8 mouse cellular contexts compared by ENCODE assay signal in the genomic region with DNA sequence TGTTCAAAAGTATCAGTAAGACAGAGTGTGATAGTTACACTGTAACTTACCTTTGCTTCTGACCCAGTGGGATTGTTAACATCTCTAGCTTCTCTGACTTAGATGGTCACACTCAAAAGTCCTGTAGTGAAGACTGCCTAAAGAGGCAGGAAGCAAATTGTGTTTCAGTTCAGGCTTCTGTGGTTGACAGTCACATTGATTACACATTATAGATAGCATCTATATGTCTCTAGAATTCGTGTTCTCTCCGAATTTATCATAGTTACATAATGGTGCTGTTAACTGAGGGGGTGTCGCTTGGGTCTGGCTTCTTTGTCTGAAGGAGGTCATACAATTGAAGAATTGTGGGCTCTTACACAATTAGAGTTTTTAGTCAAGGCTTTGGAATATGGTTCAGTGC. TPM values are rescaled to one million over a fixed set of nuclear protein-coding genes. Genes with fewer than 3 reads are reported as not detected.
DNase-seq lines count a peak whose midpoint lies in the region; ATAC-seq and TF ChIP-seq lines count a peak whose summit lies in the region.

No protein-coding gene starts in this region.

- peaks cover 15% of the 10 kb centered on the region; the same call in 1 of the 2 replicates for H3K4me1 ChIP-seq in kidney, postnatal 0 days (replicated peaks; ENCODE audit: insufficient read depth, low read length)
- H3K4me1 ChIP-seq in embryonic facial prominence, embryonic 13.5 days = peaks cover 24% of the 10 kb centered on the region
- H3K4me1 ChIP-seq in intestine, embryonic 16.5 days (ENCODE audit: control insufficient read depth, insufficient read depth, low read length) = peaks cover 22% of the 10 kb centered on the region

- peak overlapping the region; percentile 97 for H3K4me3 ChIP-seq in kidney, postnatal 0 days (replicated peaks; ENCODE audit: low read depth, low read length)
- peak overlapping the region; percentile 73 for H3K4me3 ChIP-seq in embryonic facial prominence, embryonic 13.5 days
- peak overlapping the region; percentile 99 for H3K4me3 ChIP-seq in intestine, embryonic 16.5 days (ENCODE audit: low read length)

- intact Hi-C loops in left cerebral cortex, postnatal 25 days (cut with DNase I) = no loop called here

- H3K27me3 ChIP-seq in kidney, postnatal 0 days (ENCODE audit: insufficient read depth, low read length) = no peaks in the 10 kb centered on the region
- H3K27me3 ChIP-seq in embryonic facial prominence, embryonic 13.5 days = no peaks in the 10 kb centered on the region
- H3K27me3 ChIP-seq in intestine, embryonic 16.5 days (replicated peaks; ENCODE audit: control insufficient read depth, insufficient read depth, low read length) = no peaks in the 10 kb centered on the region

- no peak for DNase-seq in kidney, postnatal 0 days (ENCODE audit: low spot score)
- no peak for DNase-seq in kidney, adult 9 months
- peak; percentile 30 for DNase-seq in naive thymus-derived CD4-positive, alpha-beta T cell, adult 2 months (ENCODE audit: low read depth)
- no peak for DNase-seq in adrenal gland, adult 8-10 months
- DNase-seq in kidney, adult 18-20 months = no peak
- no peak for DNase-seq in left cerebral cortex, postnatal 25 days (ENCODE audit: low spot score in 2 of 2)

- 39% methylated on average over 3 of the region's 3 CpGs for WGBS in kidney, postnatal 0 days
- WGBS in embryonic facial prominence, embryonic 13.5 days = 57% methylated on average over 3 of the region's 3 CpGs
- WGBS in intestine, embryonic 16.5 days = 40% methylated on average over 3 of the region's 3 CpGs

- H3K9me3 ChIP-seq in kidney, postnatal 0 days (replicated peaks; ENCODE audit: low read length) = no peaks in the 10 kb centered on the region
- no peaks in the 10 kb centered on the region for H3K9me3 ChIP-seq in embryonic facial prominence, embryonic 13.5 days
- no peaks in the 10 kb centered on the region for H3K9me3 ChIP-seq in intestine, embryonic 16.5 days (ENCODE audit: control insufficient read depth, low read length)

- H3K27ac ChIP-seq in kidney, postnatal 0 days = no peak overlapping the region
- H3K27ac ChIP-seq in embryonic facial prominence, embryonic 13.5 days = no peak overlapping the region
- H3K27ac ChIP-seq in intestine, embryonic 16.5 days (ENCODE audit: low read length) = no peak overlapping the region

- peak overlapping the region; percentile 99; the same call in 1 of the 2 replicates for H3K9ac ChIP-seq in kidney, postnatal 0 days (ENCODE audit: low read depth, low read length)
- H3K9ac ChIP-seq in embryonic facial prominence, embryonic 13.5 days = peak overlapping the region; percentile 62
- H3K9ac ChIP-seq in intestine, embryonic 16.5 days (ENCODE audit: low read depth, low read length) = 0 out of 2 replicates have a peak overlapping the region, but pooled peaks have one; percentile 20

- ATAC-seq in kidney, postnatal 0 days (replicated peaks; ENCODE audit: low FRiP score, low read depth) = no peak
- ATAC-seq in embryonic facial prominence, embryonic 13.5 days (ENCODE audit: insufficient number of reproducible peaks, insufficient read depth, low FRiP score, low TSS enrichment, low read depth) = no peak
- ATAC-seq in intestine, embryonic 16.5 days = no peak

- H3K36me3 ChIP-seq in kidney, postnatal 0 days (ENCODE audit: insufficient read depth, low read length) = peaks cover 17% of the 10 kb centered on the region; the same call in 1 of the 2 replicates
- H3K36me3 ChIP-seq in embryonic facial prominence, embryonic 13.5 days = peaks cover 26% of the 10 kb centered on the region
- H3K36me3 ChIP-seq in intestine, embryonic 16.5 days (ENCODE audit: control insufficient read depth, insufficient read depth, low read length) = no peaks in the 10 kb centered on the region

- H3K4me2 ChIP-seq in kidney, postnatal 0 days (ENCODE audit: low read length) = peak overlapping the region; percentile 67
- peak overlapping the region; percentile 68 for H3K4me2 ChIP-seq in embryonic facial prominence, embryonic 13.5 days
- peak overlapping the region; percentile 67 for H3K4me2 ChIP-seq in intestine, embryonic 16.5 days (ENCODE audit: low read depth, low read length)

- no peak for TF ChIP-seq CTCF in kidney, postnatal 0 days (IDR thresholded peaks at IDR 0.05; ENCODE audit: low read depth)

RNA-seq across cellular contexts. Expression of a gene that starts 1.5 kb away (rescaled TPM):
- polyA plus RNA-seq in kidney, postnatal 0 days (2015; fragmentation: Nextera tagmentation; extraction: Ambion mirVana) = 1.7 and 2.4 TPM in 2 replicates
- polyA plus RNA-seq in embryonic facial prominence, embryonic 13.5 days (2015; fragmentation: Nextera tagmentation; extraction: Ambion mirVana) = 3.3 and 3.8 TPM in 2 replicates
- 1.1 and 1.5 TPM in 2 replicates for polyA plus RNA-seq in intestine, embryonic 16.5 days (2015; fragmentation: Nextera tagmentation; extraction: Ambion mirVana)
- 1 to 10 TPM; 2.2 to 4.1 (median 2.9) TPM for total RNA-seq in adrenal gland, adult 8-10 months (2022)
- 1 to 10 TPM; 4.2 to 5.7 TPM for total RNA-seq in left cerebral cortex, postnatal 25 days (2021)

RNA-seq across cellular contexts. Expression of a gene that starts 1.5 kb away (rescaled TPM):
- polyA plus RNA-seq in kidney, postnatal 0 days (2015; fragmentation: Nextera tagmentation; extraction: Ambion mirVana) = 506 and 575 TPM in 2 replicates
- 657 and 685 TPM in 2 replicates for polyA plus RNA-seq in embryonic facial prominence, embryonic 13.5 days (2015; fragmentation: Nextera tagmentation; extraction: Ambion mirVana)
- polyA plus RNA-seq in intestine, embryonic 16.5 days (2015; fragmentation: Nextera tagmentation; extraction: Ambion mirVana) = 889 and 911 TPM in 2 replicates
- total RNA-seq in adrenal gland, adult 8-10 months (2022) = 100 to 1,000 TPM; 426 to 490 (median 434) TPM
- total RNA-seq in left cerebral cortex, postnatal 25 days (2021) = 100 to 1,000 TPM; 207 to 216 TPM

RNA-seq across cellular contexts. Expression of a gene that starts 28.1 kb away (rescaled TPM):
- not detected in 2 replicates for polyA plus RNA-seq in kidney, postnatal 0 days (2015; fragmentation: Nextera tagmentation; extraction: Ambion mirVana)
- polyA plus RNA-seq in embryonic facial prominence, embryonic 13.5 days (2015; fragmentation: Nextera tagmentation; extraction: Ambion mirVana) = not detected in 2 replicates
- polyA plus RNA-seq in intestine, embryonic 16.5 days (2015; fragmentation: Nextera tagmentation; extraction: Ambion mirVana) = 0.04 TPM in 2 replicates
- total RNA-seq in adrenal gland, adult 8-10 months (2022) = 1 to 10 TPM in 1 of 4 experiments, under 1 TPM in 1, not detected in 2; 0.81 to 1.4 TPM
- under 1 TPM; 0.09 to 0.62 TPM for total RNA-seq in left cerebral cortex, postnatal 25 days (2021)

RNA-seq across cellular contexts. Expression of a gene that starts 29.0 kb away (rescaled TPM):
- polyA plus RNA-seq in kidney, postnatal 0 days (2015; fragmentation: Nextera tagmentation; extraction: Ambion mirVana) = 13.9 and 15.3 TPM in 2 replicates
- 12.2 and 22.4 TPM in 2 replicates for polyA plus RNA-seq in embryonic facial prominence, embryonic 13.5 days (2015; fragmentation: Nextera tagmentation; extraction: Ambion mirVana)
- 6.7 and 7.9 TPM in 2 replicates for polyA plus RNA-seq in intestine, embryonic 16.5 days (2015; fragmentation: Nextera tagmentation; extraction: Ambion mirVana)
- under 1 TPM in 3 of 4 experiments, not detected in 1; 0.24 to 0.74 (median 0.62) TPM for total RNA-seq in adrenal gland, adult 8-10 months (2022)
- not detected for total RNA-seq in left cerebral cortex, postnatal 25 days (2021)

RNA-seq across cellular contexts. Expression of a gene that starts 33.9 kb away (rescaled TPM):
- polyA plus RNA-seq in kidney, postnatal 0 days (2015; fragmentation: Nextera tagmentation; extraction: Ambion mirVana) = 520 and 562 TPM in 2 replicates
- 552 and 638 TPM in 2 replicates for polyA plus RNA-seq in embryonic facial prominence, embryonic 13.5 days (2015; fragmentation: Nextera tagmentation; extraction: Ambion mirVana)
- 456 and 469 TPM in 2 replicates for polyA plus RNA-seq in intestine, embryonic 16.5 days (2015; fragmentation: Nextera tagmentation; extraction: Ambion mirVana)
- 100 to 1,000 TPM; 249 to 360 (median 257) TPM for total RNA-seq in adrenal gland, adult 8-10 months (2022)
- total RNA-seq in left cerebral cortex, postnatal 25 days (2021) = 100 to 1,000 TPM; 188 to 195 TPM

Comparison
In these comparisons a context has a peak if more than half of its experiments do, and no peak if none do; other contexts are left out.
1. H3K9ac ChIP-seq: peak in every context shown above with its lines; median percentile 99 in kidney, postnatal 0 days; 62 in embryonic facial prominence, embryonic 13.5 days; 20 in intestine, embryonic 16.5 days.